Mouse (Mus musculus): ENCODE results near the gene Elovl4.

Elovl4 gene

DNA sequence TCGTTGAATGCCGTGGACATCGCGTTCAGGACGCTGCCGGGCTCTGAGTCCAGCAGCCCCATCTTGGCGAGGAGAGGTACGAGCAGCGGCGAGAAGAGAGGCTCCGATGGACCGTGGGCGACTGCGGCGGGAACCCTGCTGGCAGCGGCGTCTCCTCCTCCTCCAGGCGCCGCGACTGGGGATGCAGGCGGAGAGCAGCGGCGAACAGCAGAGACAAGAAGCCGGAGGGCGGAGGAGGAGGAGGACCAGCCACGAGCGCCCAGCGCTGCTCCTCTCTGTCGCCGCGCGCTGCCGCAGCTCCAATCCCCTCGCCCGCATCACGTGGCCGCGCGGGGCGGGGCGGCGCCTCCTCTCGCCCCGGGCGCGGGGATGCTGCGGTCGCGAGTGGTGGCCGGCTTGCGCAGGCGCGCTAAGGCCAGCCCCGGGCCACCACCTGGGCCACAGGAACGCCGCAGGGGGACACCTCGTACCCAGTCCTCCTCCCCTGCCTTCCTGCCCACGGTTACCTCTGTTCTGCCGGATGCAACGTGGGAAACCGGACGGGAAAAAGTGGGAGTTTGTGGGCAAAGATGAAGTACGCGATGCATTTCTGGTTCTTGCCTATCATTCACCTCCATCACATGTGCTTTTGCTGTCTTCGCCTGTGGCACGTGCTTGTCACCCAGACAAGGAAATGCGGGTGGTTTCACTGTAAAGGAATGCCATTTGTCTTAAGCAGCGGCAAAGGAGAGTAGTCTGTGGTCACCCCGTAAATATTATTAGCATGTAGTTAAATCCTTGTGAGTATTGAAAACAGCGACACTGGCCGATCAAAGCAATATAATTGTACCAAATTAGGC, at the start of gene Elovl4:
Elovl4 (minus strand) TSS at position 301 of the 839 bp plus-strand sequence.
- DNase-seq (ENCODE audit: low spot score in 2 of 2), result peak in 1 of 2 experiments; percentile 63

- DNase-seq (ENCODE audit: low spot score in 2 of 2), result no peak
Measured at GRCm38 (mm10) chr9:83852464-83852863, 46.4 kb upstream of the Elovl4 start.

DNA sequence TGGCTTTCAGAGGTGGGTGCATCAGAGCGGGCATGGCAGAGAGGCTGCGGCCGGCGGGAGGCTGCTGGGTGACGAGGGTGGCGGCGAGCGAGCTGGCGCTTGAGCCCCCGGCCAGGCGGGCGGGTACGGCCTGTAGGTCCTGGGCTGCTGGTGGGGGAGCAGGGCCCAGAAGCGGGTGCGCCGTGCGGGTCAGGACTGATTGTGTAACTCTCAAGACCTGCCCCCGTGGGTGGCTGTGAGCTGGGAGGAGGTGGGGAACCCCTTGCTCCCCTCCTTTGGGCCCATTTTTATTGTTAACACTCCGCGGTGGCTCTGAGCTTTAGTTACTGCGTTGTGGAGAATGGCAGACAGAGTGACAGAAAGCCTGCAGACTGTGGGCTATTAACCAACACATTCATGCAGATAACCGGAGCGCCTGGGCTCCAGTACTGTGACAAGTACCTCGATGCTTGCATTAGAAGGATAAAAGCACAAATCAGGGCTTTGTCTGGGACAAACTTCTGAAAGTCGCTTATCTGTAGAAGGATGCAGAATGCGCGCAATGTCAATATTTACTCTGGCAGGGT, 28.8 kb upstream of the Elovl4 start:
- no peak for DNase-seq (ENCODE audit: low spot score in 2 of 2)

DNA sequence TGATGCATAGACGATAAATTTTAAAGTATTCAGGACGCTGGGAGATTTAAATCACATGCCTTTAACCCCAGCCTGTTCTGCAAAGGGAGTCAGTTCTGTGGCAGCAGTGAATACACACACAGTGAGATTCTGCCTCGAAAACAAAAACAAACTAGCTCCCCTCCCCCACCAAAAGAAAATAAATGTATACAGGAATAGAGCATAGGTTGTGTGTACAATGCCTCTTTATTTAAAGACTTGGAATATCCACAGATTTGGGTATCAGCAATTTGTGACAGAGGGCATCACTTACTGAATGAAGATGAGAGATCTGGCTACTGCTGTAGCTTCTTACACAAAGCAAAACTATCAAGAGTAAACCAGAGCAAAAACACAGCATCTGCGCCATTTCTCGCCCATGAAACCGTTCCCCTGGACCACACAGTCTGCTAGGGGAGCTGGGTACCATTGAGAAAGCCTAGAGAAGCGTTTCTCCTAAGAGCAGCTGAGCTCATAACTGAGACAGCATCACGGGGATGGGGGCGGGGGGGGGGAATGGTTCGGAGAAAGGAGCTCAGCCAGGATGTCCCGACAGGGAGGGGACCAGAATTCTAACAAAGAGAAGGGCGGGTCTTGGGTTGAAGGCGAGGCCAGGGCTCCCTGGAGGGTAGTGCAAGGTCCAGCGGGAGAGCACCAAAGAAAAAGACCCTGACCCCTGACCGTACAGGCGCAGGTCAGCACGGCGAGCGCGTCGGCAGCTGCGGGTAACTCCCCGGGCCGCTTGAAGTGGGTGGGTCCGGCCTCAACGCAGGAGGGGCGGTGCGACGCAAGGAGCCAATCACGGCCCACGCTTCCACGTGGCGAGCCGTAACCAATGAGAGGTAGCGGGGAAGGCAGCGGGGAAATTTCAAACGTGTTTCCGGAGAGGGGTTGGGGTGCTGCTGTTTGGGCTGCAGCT, 28.0 kb upstream of the Elovl4 start, which contains the start of gene Ttk:
Ttk (plus strand) TSS at position 879 of the 937 bp plus-strand sequence.
- DNase-seq (ENCODE audit: low spot score in 2 of 2), result peak; percentile 90 to 94

DNA sequence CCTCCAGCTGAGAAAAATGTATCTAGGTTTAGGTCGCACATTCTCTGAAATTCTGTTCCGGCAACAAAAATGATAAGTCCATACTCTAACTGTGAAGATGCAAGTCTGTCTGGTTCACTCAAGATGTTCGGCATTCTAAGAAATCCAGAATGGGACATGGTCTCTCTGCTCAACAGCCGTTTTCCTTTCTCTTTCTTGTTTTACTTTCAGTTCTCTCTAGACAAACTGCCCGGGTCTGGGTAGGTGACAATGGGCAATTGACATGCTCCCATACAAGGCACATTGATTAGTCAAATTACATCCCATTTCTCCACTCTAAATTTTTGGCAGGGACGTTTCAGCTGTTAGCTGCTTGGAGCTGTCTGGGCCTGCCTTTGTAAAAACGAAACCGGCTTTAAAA, 25.1 kb upstream of the Elovl4 start:
- no peak for DNase-seq (ENCODE audit: low spot score in 2 of 2)

DNA sequence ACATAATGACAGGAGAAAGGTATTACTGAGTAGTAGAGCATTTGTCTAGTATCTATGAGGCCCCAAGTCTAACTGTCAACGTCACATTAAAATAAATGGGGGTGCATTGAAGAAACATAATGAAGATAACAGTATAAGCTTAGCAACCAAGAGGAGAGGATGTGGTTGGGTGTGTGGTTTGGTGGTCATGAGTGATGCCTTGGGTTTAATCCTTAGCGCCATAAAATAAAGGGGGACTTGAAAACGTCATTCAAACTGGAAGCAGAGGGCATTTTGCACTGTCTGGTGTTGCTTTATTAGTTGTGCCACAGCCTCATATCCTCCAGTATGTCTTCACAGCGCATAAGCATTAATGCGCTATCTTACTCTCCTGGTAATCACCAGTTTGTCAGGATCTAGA, 23.8 kb upstream of the Elovl4 start:
- no peak for DNase-seq (ENCODE audit: low spot score in 2 of 2)

DNA sequence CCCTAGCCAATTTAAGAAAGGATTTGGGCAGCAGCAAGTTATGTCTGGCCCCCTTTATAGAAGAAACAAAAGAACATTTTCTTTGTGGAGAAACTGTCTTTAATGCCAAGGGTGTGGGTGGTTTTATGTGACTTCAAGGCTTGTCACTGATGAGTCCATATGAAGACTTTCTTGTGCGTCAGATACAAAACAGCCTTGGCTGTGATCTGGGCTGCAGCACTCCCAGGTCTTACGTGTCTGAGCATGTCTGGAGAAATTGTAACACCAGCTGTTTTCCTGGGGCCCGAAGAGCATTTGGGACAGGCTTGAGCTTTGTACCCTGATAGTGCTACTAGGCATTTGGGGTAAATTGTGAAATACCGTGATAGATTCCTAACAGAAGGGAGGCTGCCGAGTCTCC, 16.8 kb upstream of the Elovl4 start:
- no peak for DNase-seq (ENCODE audit: low spot score in 2 of 2)

GRCm38 (mm10) chr9:83820976-83821375, 14.9 kb upstream of the Elovl4 start:
- DNase-seq (ENCODE audit: low spot score in 2 of 2), result no peak

DNA sequence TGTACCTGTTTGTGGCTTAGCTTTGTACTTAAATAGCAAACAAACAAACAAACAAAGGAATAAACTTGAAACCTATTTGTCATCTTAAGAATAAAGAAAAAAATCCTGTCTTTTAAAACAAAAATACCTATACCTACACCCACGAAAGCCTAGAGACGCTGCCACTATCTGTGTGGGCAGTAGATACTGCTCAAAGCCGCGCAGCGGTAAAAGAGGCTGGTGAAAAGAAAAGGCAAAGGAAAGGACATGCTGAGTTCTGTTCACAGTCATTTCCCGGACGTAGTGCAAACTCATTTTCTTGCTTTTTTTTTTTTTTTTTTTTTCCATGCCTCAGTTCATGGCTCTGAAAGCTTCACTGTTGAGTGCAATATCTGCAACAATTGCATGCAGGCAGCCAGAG, 13.1 kb upstream of the Elovl4 start:
- no peak for DNase-seq (ENCODE audit: low spot score in 2 of 2)

GRCm38 (mm10) chr9:83807562-83807961, 1.5 kb upstream of the Elovl4 start:
- no peak for DNase-seq (ENCODE audit: low spot score in 2 of 2)

- DNase-seq (ENCODE audit: low spot score in 2 of 2), result no peak
Measured at GRCm38 (mm10) chr9:83805164-83805976, 707 bp downstream of the Elovl4 start.

GRCm38 (mm10) chr9:83804341-83804740, 1.7 kb downstream of the Elovl4 start:
- DNase-seq (ENCODE audit: low spot score in 2 of 2), result no peak

- DNase-seq (ENCODE audit: low spot score in 2 of 2), result no peak
Measured at GRCm38 (mm10) chr9:83797898-83798297, 8.2 kb downstream of the Elovl4 start.

DNA sequence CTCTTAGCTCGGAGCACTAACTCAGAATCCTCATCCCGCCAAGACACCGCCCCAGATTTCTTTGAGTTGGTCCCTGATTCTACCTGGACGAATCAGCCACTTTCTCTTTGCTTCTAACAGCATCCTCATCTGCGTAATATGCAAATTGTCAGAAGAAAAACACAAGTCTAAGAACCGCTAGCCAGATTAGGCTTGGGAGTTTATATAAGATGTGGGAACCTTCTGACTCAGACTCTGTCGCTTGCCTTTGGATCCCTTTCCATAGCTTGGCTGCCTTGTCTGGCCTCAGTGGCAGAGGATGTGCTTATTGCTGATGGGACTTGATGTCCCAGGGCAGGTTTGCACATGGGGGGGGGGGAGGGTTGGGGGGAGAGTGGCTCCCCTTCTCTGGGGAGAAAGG, 9.2 kb downstream of the Elovl4 start:
- no peak for DNase-seq (ENCODE audit: low spot score in 2 of 2)

- no peak for DNase-seq (ENCODE audit: low spot score in 2 of 2)
Measured at GRCm38 (mm10) chr9:83789326-83789725, 16.8 kb downstream of the Elovl4 start.

DNA sequence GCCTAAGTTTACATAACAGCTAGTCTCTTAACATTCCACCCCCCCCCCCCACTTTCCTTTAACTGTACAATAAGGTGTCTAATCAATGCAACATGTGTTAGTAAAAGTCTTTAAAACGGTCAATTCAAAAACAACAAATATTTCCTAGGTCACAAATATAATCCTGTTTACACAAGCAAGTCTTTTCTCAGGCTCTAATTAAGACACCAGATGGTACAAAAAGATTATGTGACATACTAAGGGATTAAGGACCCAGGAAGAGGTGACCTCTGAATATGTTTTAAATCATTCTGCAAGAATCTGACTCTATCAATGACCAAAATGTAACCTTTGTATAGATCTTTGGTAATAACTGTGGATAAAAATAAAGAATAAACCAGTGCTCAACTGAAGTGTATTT, 20.6 kb downstream of the Elovl4 start:
- no peak for DNase-seq (ENCODE audit: low spot score in 2 of 2)

GRCm38 (mm10) chr9:83778317-83778960, 27.6 kb downstream of the Elovl4 start:
- no peak for DNase-seq (ENCODE audit: low spot score in 2 of 2)

DNA sequence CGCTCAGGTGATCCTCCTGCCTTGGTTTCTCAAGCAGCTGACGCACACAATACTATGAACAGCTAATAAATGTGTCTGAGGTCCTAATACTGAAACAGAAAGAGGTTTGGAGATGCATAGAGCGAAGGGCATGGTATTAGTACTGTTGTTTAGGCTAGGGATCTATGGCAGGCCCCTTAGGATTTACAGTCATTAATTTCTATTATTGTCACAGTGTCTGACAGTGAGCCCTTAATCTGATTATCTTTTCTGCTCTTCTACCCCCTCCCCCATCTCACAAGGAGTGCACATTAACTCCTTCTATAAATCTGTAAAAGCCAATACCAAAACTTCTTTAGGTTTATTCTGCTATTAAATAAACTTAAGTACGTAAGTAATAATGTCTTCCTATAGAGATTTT, 44.8 kb downstream of the Elovl4 start:
- no peak for DNase-seq (ENCODE audit: low spot score in 2 of 2)

GRCm38 (mm10) chr9:83731877-83732276, 74.2 kb downstream of the Elovl4 start:
- no peak for DNase-seq (ENCODE audit: low spot score in 2 of 2)

- DNase-seq (ENCODE audit: low spot score in 2 of 2), result no peak
Measured at GRCm38 (mm10) chr9:83730836-83731235, 75.2 kb downstream of the Elovl4 start.

Measured in spleen, postnatal 4 days (tissue).